Mouse (Mus musculus) liver, postnatal 0 days (tissue): Measurements from ENCODE around the gene Tmem131.

Experiments used
- CTCF ChIP-seq: sonication (generic); IDR thresholded peaks from 2 replicates; pipeline ENCODE4 v1.5.1; 2016; ENCODE audit warnings: antibody characterized with exemption, low read depth
- EP300 ChIP-seq: IDR thresholded peaks from 2 replicates; pipeline ENCODE4 v1.6.1; 2016; ENCODE audit warnings: antibody characterized with exemption, low read depth, mild to moderate bottlenecking

- no peak for TF ChIP-seq CTCF
- TF ChIP-seq EP300, result no peak
These were observed 89.2 kb downstream of the Tmem131 start for GRCm38 (mm10) chr1:36854198-36854765.
